Mouse (Mus musculus) testis, adult 2 months (tissue): ENCODE results near the gene 2310039H08Rik.

Source experiments
- CTCF ChIP-seq: fragments of 200-500 bp; IDR thresholded peaks from 2 replicates; pipeline ENCODE4 v1.5.1; 2012; ENCODE audit warnings: low read depth, mild to moderate bottlenecking, inconsistent platforms, low read length, moderate library complexity; ENCODE audit not compliant: control insufficient read depth, insufficient read depth, insufficient replicate concordance
- POLR2A ChIP-seq: fragments of 200-500 bp; IDR thresholded peaks from 2 replicates; pipeline ENCODE4 v1.6.1; 2012; ENCODE audit warnings: low read depth, mild to moderate bottlenecking, inconsistent platforms, low read length, moderate library complexity; ENCODE audit not compliant: control insufficient read depth

DNA sequence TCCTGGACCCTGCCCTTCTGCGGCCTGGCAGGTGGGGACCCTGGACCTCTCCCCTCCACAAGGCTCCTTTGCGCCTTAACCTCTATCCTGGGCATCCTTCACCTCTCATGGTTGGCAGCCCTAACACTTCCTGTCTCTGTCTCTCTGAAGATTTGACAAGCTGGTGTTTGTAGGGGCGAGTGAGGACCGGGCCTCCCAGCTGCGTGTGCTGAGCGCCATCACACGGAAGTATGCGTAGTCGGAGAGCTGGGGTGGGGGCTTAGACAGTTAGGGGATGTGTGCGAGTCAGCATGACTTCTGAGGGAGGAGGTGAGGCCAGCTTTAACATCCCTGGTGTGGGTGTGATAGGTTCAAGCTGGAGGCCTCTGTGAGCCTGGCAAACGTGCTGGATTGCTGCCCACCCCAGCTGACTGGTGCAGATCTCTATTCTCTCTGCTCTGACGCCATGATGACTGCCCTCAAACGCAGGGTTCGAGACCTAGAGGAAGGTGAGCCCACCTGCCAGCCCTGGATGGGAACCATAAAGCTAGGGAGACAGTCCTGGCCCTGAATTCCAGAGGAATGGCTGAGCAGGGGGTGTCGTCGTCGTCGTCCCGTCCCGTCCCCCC, 47.9 kb upstream of the 2310039H08Rik start:
- TF ChIP-seq CTCF (no peak), POLR2A (no peak)
